Comparison of ENCODE assay signal across 9 mouse cellular contexts in genomic region chr2:163531917-163532316, GRCm38 (mm10). TPM values are rescaled to one million over a fixed set of nuclear protein-coding genes. Genes with fewer than 3 reads are reported as not detected.
DNase-seq lines count a peak whose midpoint lies in the region; ATAC-seq and TF ChIP-seq lines count a peak whose summit lies in the region.
"Had no signal": no experiment of that assay in that cellular context is flagged by ENCODE, and none has a peak within 500 bp of the region (broad histone marks: within the 10 kb centered on the region; RNA-seq: fewer than 3 reads in every experiment).

No protein-coding gene starts in this region.

- WGBS in heart, adult 2 months = 8% methylated on average over 9 of the region's 9 CpGs

- H3K9ac ChIP-seq in heart, adult 2 months (ENCODE audit: low read depth, low read length) = no peak overlapping the region
- H3K9ac ChIP-seq: limb, embryonic 12.5 days had no signal

- H3K27ac ChIP-seq in heart, adult 2 months = no peak overlapping the region
- H3K27ac ChIP-seq: limb, embryonic 12.5 days had no signal

- no peak for TF ChIP-seq POLR2A in heart, adult 2 months (IDR thresholded peaks at IDR 0.05; ENCODE audit: insufficient read depth, low read depth, low read length)

- peak; percentile 99; the same call in 1 of the 2 replicates for TF ChIP-seq CTCF in heart, adult 2 months (IDR thresholded peaks at IDR 0.05)

- no peaks in the 10 kb centered on the region; the same call in 1 of the 2 replicates for H3K27me3 ChIP-seq in heart, adult 2 months (ENCODE audit: control insufficient read depth, insufficient read depth, low read length)

- H3K36me3 ChIP-seq in heart, adult 2 months (ENCODE audit: control insufficient read depth, insufficient read depth, low read length) = no peaks in the 10 kb centered on the region
- H3K36me3 ChIP-seq: limb, embryonic 12.5 days had no signal

- intact Hi-C loops in heart, adult 2 months (cut with DNase I) = loop anchor here (10.0 kb wide), 2 partner anchors 253 to 293 kb away; partner anchors contain the start of gene Ccn5

- peaks cover 2% of the 10 kb centered on the region for H3K4me1 ChIP-seq in heart, adult 2 months (ENCODE audit: control insufficient read depth, insufficient read depth, low read length)
- H3K4me1 ChIP-seq: limb, embryonic 12.5 days had no signal

- H3K4me3 ChIP-seq in heart, adult 2 months = no peak overlapping the region
- H3K4me3 ChIP-seq: limb, embryonic 12.5 days had no signal

- TF ChIP-seq EP300 in heart, adult 2 months (IDR thresholded peaks at IDR 0.05; ENCODE audit: insufficient read depth, low read depth, low read length) = peak; percentile 54; the same call in 1 of the 2 replicates

- DNase-seq in CD8-positive naive resting alpha-beta T cell, adult 2 months (ENCODE audit: low read depth in 2 of 2, low spot score in 2 of 2) = peak; percentile 66 to 77
- peak; percentile 85 for DNase-seq in adipocyte (ENCODE audit: low spot score)
- peak; percentile 74 to 87 for DNase-seq in heart, adult 2 months
- DNase-seq in layer of hippocampus, adult 11-12 months (ENCODE audit: low spot score) = peak; percentile 80
- peak; percentile 88 for DNase-seq in lung, postnatal 10 days
- DNase-seq in right cerebral cortex, postnatal 36 days (ENCODE audit: low spot score in 2 of 2) = peak; percentile 34 to 42
- DNase-seq in urinary bladder, postnatal 4 days (ENCODE audit: low spot score in 2 of 2) = peak; percentile 53 to 83

- peak; percentile 54; the same call in 1 of the 2 replicates for ATAC-seq in common myeloid progenitor, adult 5-6 weeks (replicated peaks; ENCODE audit: low read depth, poor library complexity, severe bottlenecking)

- H3K79me2 ChIP-seq in heart, adult 2 months (replicated peaks; ENCODE audit: control insufficient read depth, insufficient read depth, low read length) = no peaks in the 10 kb centered on the region

RNA-seq across cellular contexts. Expression of gene Hnf4a, which starts 25.3 kb away (rescaled TPM):
- 4.1 and 6.1 TPM in 2 replicates for total RNA-seq in common myeloid progenitor, adult 5-6 weeks (2017)
- not detected for total RNA-seq in heart, adult 2 months (2021)
- 0.03 TPM in 1 of 2 replicates, not detected in the other for polyA plus RNA-seq in heart, adult 2 months (2012; rRNA removed)
- polyA plus RNA-seq: limb, embryonic 12.5 days had no signal

RNA-seq across cellular contexts. Expression of gene R3hdml, which starts 39.8 kb away (rescaled TPM):
- not detected in 2 replicates for total RNA-seq in common myeloid progenitor, adult 5-6 weeks (2017)
- total RNA-seq in heart, adult 2 months (2021) = not detected
- not detected in 2 replicates for polyA plus RNA-seq in heart, adult 2 months (2012; rRNA removed)
- polyA plus RNA-seq: limb, embryonic 12.5 days had no signal

RNA-seq across cellular contexts. Expression of gene Fitm2, which starts 59.5 kb away (rescaled TPM):
- total RNA-seq in common myeloid progenitor, adult 5-6 weeks (2017) = 3.9 and 5.2 TPM in 2 replicates
- 100 to 1,000 TPM; 196 to 223 TPM for total RNA-seq in heart, adult 2 months (2021)
- polyA plus RNA-seq in heart, adult 2 months (2012; rRNA removed) = 93.8 and 139 TPM in 2 replicates

Comparison
In these comparisons a context has a peak if more than half of its experiments do, and no peak if none do; other contexts are left out.
1. DNase-seq: peak in every context shown above with its lines; median percentile 88 in lung, postnatal 10 days; 85 in adipocyte; 80 in heart, adult 2 months; 80 in layer of hippocampus, adult 11-12 months; 72 in CD8-positive naive resting alpha-beta T cell, adult 2 months; 68 in urinary bladder, postnatal 4 days; 38 in right cerebral cortex, postnatal 36 days.
2. RNA of gene Fitm2, which starts 59.5 kb away (total RNA-seq): 196 to 223 TPM in heart, adult 2 months; 3.9 to 5.2 TPM in common myeloid progenitor, adult 5-6 weeks; every median in the first group is over 10 times any median in the second.